Mouse (Mus musculus) small intestine, adult 2 months (tissue): Measurements from ENCODE around the gene Isg20l2. TPM values are rescaled to one million over a fixed set of nuclear protein-coding genes. Genes with fewer than 3 reads are reported as not detected.

Experiments
- H3K27ac ChIP-seq: fragments of 200-500 bp; 2 replicates; pipeline ENCODE4 v1.5.1; 2012; ENCODE audit warnings: low read depth, low read length, control low read depth, inconsistent platforms; ENCODE audit not compliant: insufficient read depth
- H3K27me3 ChIP-seq: fragments of 200-500 bp; 2 replicates; pipeline ENCODE4 v1.6.1; 2012; ENCODE audit warnings: mild to moderate bottlenecking, moderate library complexity, low read length, inconsistent platforms; ENCODE audit not compliant: control insufficient read depth, insufficient read depth
- H3K36me3 ChIP-seq: fragments of 200-500 bp; 2 replicates; pipeline ENCODE4 v1.6.1; 2012; ENCODE audit warnings: mild to moderate bottlenecking, low read length, control low read depth, inconsistent platforms; ENCODE audit not compliant: control insufficient read depth, insufficient read depth
- H3K4me1 ChIP-seq: fragments of 200-500 bp; 2 replicates; pipeline ENCODE4 v1.6.1; 2012; ENCODE audit warnings: low read length, inconsistent platforms, mixed read lengths; ENCODE audit not compliant: control insufficient read depth, insufficient read depth, insufficient read length
- H3K4me3 ChIP-seq: fragments of 200-500 bp; 2 replicates; pipeline ENCODE4 v1.5.1; 2012; ENCODE audit warnings: low read depth, mild to moderate bottlenecking, control low read depth, inconsistent platforms, low read length, moderate library complexity
- CTCF ChIP-seq: fragments of 200-500 bp; IDR thresholded peaks from 2 replicates; pipeline ENCODE4 v1.5.1; 2012; ENCODE audit warnings: low read depth, mild to moderate bottlenecking, control low read depth, inconsistent platforms, low read length, moderate library complexity, mixed read lengths; ENCODE audit not compliant: insufficient replicate concordance, insufficient read length; ENCODE audit errors: extremely low read depth
- POLR2A ChIP-seq: fragments of 200-500 bp; IDR thresholded peaks from 2 replicates; pipeline ENCODE4 v1.6.1; 2012; ENCODE audit warnings: low read depth, mild to moderate bottlenecking, control low read depth, inconsistent platforms, low read length, moderate library complexity
- WGBS: fragments of 180-500 bp; shearing (Covaris S2); methylation state at CpG from one replicate; pipeline ENCODE4 v1.1.7; 2018; 5-methylcytosine and 5-hydroxymethylcytosine counted together
- polyA plus RNA-seq: library from polyadenylated mRNA; depleted of rRNA; stranded (reverse); fragments of >200 nt; gene quantifications from 2 replicates; pipeline ENCODE4 v1.2.3, GENCODE M21; 2012

Isg20l2 gene
- polyA plus RNA-seq, 1 experiment, result 7.0 TPM

GRCm38 (mm10) chr3:87980728-87981127, 50.6 kb downstream of the Isg20l2 start:
- 86% methylated on average over 5 of the region's 5 CpGs for WGBS
- no peaks in the 10 kb centered on the region for H3K27me3 ChIP-seq
- H3K36me3 ChIP-seq, result no peaks in the 10 kb centered on the region
- no peak for TF ChIP-seq POLR2A
- peaks cover 16% of the 10 kb centered on the region for H3K4me1 ChIP-seq
- no peak overlapping the region for H3K4me3 ChIP-seq
- no peak overlapping the region for H3K27ac ChIP-seq

DNA sequence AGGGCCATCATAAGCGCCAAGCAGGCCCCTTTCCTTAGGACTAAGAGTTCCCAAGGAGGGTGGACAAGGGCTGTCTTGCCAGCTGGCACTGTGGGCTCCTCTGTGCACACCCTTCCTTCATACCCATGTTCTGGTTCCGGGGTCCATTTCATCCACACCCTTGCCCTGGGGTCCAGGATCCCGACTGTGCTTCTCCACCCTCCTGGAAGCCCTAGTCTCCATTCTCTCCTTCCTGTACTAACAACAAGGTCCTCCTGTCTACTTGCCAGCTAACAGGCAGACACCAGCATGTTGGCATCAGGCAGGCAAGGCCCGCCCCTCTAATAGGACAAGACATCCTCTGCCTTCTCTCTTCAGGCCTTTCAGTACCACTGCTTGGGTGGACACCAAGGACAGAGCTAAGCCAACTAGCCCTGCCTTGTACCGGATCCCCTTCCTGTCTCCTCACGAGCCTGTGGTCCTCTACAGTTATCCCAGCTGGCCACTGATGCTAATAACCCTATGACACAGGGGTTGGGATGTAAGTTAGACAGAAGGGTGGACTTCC, 51.2 kb downstream of the Isg20l2 start:
- Histone ChIP-seq H3K4me1 (peaks cover 16% of the 10 kb centered on the region), H3K4me3 (no peak overlapping the region), H3K27ac (peak overlapping the region; percentile 79; the same call in 1 of the 2 replicates), H3K36me3 (no peaks in the 10 kb centered on the region), H3K27me3 (no peaks in the 10 kb centered on the region)
- TF ChIP-seq POLR2A (no peak), CTCF (no peak)
- 87% methylated on average over 6 of the region's 6 CpGs for WGBS

- peaks cover 16% of the 10 kb centered on the region for H3K4me1 ChIP-seq
- 27% methylated on average over 12 of the region's 12 CpGs for WGBS
- H3K27ac ChIP-seq, result peak overlapping the region; percentile 79
- H3K27me3 ChIP-seq, result no peaks in the 10 kb centered on the region
- H3K36me3 ChIP-seq, result no peaks in the 10 kb centered on the region
- H3K4me3 ChIP-seq, result no peak overlapping the region
- TF ChIP-seq POLR2A (no peak), CTCF (no peak)
Observed at GRCm38 (mm10) chr3:87981894-87982835, 52.1 kb downstream of the Isg20l2 start.

DNA sequence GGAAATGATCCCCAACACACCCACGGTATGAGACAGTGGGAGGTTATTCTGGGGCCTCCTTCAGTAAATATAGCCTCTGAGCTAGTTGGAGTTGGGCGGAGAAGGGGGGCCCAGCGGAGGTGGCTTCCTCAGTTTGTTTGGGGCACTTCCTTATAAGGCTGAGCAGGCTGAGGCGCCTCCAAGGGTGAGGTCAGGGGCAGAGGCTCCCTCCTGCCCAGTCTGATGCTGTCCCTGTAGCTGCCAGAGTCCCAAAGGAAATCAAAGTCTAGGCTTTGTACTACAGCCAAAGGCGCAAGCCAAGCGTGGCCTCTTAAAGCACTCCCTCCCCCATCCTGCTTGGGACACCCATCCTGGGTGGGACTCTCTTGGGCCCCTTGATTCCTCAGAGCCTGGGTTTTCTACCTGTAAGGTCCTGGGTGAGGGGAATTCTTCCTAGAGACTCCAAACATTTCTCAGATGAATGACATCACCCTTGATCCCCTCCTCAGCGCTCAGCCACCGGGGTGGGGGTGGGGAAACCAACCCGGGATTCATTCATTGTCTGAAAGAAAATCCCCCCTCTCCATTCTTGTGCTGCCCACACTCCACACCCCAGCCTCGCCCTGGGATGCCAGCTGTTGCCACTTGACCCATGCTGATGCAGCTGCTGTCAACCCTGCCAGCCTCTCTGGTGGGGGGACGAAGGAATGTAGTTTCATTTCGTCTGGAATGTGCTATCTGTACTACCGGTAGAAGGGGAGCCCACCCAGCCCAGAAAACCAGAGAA, 52.9 kb downstream of the Isg20l2 start:
- H3K36me3 ChIP-seq, result no peaks in the 10 kb centered on the region
- no peaks in the 10 kb centered on the region for H3K27me3 ChIP-seq
- TF ChIP-seq CTCF, result no peak
- TF ChIP-seq POLR2A, result no peak
- peaks cover 16% of the 10 kb centered on the region for H3K4me1 ChIP-seq
- peak overlapping the region; percentile 79 for H3K27ac ChIP-seq
- 23% methylated on average over 13 of the region's 13 CpGs for WGBS
- no peak overlapping the region for H3K4me3 ChIP-seq

GRCm38 (mm10) chr3:87983627-87984026, 53.5 kb downstream of the Isg20l2 start:
- peaks cover 16% of the 10 kb centered on the region for H3K4me1 ChIP-seq
- TF ChIP-seq POLR2A (no peak), CTCF (no peak)
- 73% methylated on average over 6 of the region's 6 CpGs for WGBS
- no peak overlapping the region for H3K4me3 ChIP-seq
- H3K27me3 ChIP-seq, result 0 out of 2 replicates have a peak, but pooled peaks cover 4% of the 10 kb centered on the region
- H3K27ac ChIP-seq, result peak overlapping the region; percentile 57; the same call in 1 of the 2 replicates
- H3K36me3 ChIP-seq, result no peaks in the 10 kb centered on the region

GRCm38 (mm10) chr3:87984094-87984493, 54.0 kb downstream of the Isg20l2 start:
- Histone ChIP-seq H3K36me3 (no peaks in the 10 kb centered on the region), H3K27ac (no peak overlapping the region), H3K27me3 (0 out of 2 replicates have a peak, but pooled peaks cover 4% of the 10 kb centered on the region), H3K4me3 (no peak overlapping the region), H3K4me1 (peaks cover 16% of the 10 kb centered on the region)
- 34% methylated on average over 3 of the region's 3 CpGs for WGBS
- TF ChIP-seq CTCF (no peak), POLR2A (no peak)
